Mouse (Mus musculus) kidney, adult 11 months (tissue): ENCODE results near the gene Vmn1r138.
"Not testable (repeated sequence)": the region's sequence is repeated elsewhere in the genome, so short reads cannot be mapped to it uniquely, and the experiment has no call there.

Experiments used
- DNase-seq: peaks from one replicate; pipeline ENCODE4 v3.0.0; 2022

Gene Vmn1r138

DNA sequence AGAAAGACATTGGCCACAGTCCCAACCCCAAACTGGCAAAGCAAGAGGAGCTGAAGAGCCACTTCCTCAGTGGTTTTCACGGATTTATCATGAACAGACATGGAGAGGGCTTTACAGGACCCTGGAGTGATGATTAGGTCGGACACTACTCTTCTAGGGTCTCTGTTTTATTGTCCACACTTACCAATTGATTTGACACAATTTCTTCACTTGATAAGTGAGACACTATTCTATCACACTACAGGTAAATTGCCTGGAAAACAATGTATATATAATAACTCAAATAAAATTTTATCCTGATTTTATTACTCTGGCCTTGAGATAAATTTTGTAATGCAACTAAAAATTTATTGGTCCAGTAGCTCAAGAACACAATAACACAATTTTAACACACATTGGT lies at the start of gene Vmn1r138:
TSS of gene Vmn1r138 (minus strand) at position 101 of the 400 bp plus-strand sequence.
- DNase-seq, result not testable (repeated sequence)

GRCm38 (mm10) chr7:22068757-22069156 lies 40.1 kb upstream of the Vmn1r138 start, which contains the start of gene Vmn1r139:
TSS of gene Vmn1r139 (plus strand) at chr7:22069057.
- not testable (repeated sequence) for DNase-seq

DNA sequence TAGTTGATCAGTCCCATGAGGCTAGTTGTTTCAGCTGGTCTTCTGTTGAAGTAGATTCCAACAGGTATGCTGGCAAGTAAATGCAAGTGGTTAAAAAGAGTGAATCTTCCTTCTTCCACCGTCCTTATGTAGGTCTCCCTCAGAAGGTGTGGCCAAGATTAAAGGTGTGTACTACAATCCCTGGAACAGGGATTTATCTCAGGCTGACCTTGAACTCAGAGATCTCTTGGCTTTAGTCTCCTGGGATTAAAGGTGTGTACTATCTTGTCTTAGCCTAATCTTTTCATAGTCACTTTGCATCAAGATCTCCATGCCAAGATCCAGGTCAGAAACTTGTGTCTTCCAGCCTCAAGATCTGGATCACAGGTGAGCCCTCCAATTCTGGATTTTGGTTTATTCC lies 27.5 kb upstream of the Vmn1r138 start, which contains the start of gene Gm6176:
TSS of gene Gm6176 (minus strand) at position 101 of the 400 bp plus-strand sequence.
- not testable (repeated sequence) for DNase-seq

DNA sequence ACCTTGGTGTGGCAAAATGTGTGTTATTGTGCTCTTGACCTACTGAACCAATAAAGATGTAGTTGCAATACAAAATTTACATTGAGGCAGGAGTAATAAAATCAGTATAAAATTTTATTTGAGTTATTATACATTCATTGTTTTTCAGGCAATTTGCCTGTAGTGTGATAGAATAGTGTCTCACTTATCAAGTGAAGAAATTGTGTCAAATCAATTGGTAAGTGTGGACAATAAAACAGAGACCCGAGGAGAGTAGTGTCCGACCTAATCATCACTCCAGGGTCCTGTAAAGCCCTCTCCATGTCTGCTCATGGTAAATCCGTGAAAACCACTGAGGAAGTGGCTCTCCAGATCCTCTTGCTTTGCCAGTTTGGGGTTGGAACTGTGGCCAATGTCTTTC lies 34.4 kb downstream of the Vmn1r138 start, which contains the start of gene Vmn1r137:
TSS of gene Vmn1r137 (plus strand) at position 301 of the 400 bp plus-strand sequence.
- not testable (repeated sequence) for DNase-seq
